Comparison of ENCODE assay signal across 21 mouse cellular contexts in genomic region chr1:55061772-55062171, GRCm38 (mm10).
"Had no signal": no experiment of that assay in that cellular context is flagged by ENCODE, and none has a peak within 500 bp of the region (broad histone marks: within the 10 kb centered on the region; RNA-seq: fewer than 3 reads in every experiment).

No protein-coding gene starts in this region.

- H3K4me1 ChIP-seq: kidney, embryonic 15.5 days; limb, embryonic 10.5 days; limb, embryonic 13.5 days; midbrain, embryonic 10.5 days; neural tube, embryonic 13.5 days; stomach, embryonic 15.5 days had no signal

- H3K9ac ChIP-seq: kidney, embryonic 15.5 days; limb, embryonic 13.5 days; lung, embryonic 14.5 days; midbrain, embryonic 13.5 days; neural tube, embryonic 13.5 days; stomach, embryonic 15.5 days had no signal

- H3K27ac ChIP-seq: kidney, embryonic 15.5 days; limb, embryonic 10.5 days; limb, embryonic 13.5 days; midbrain, embryonic 10.5 days; midbrain, embryonic 13.5 days; neural tube, embryonic 13.5 days; stomach, embryonic 15.5 days had no signal

- ATAC-seq: intestine, postnatal 0 days; midbrain, embryonic 13.5 days; midbrain, embryonic 16.5 days had no signal

- H3K4me2 ChIP-seq: kidney, embryonic 15.5 days; limb, embryonic 13.5 days; lung, embryonic 14.5 days; midbrain, embryonic 13.5 days; neural tube, embryonic 13.5 days; stomach, embryonic 15.5 days had no signal

- H3K27me3 ChIP-seq: kidney, embryonic 15.5 days; limb, embryonic 13.5 days; megakaryocyte, embryonic 14.5 days; midbrain, embryonic 13.5 days; neural tube, embryonic 13.5 days; stomach, embryonic 15.5 days had no signal

- H3K4me3 ChIP-seq: kidney, embryonic 15.5 days; limb, embryonic 10.5 days; limb, embryonic 13.5 days; megakaryocyte, embryonic 14.5 days; midbrain, embryonic 10.5 days; midbrain, embryonic 13.5 days; myocyte; neural tube, embryonic 13.5 days; stomach, embryonic 15.5 days had no signal

- H3K9me3 ChIP-seq: kidney, embryonic 15.5 days; limb, embryonic 10.5 days; limb, embryonic 13.5 days; megakaryocyte, embryonic 14.5 days; midbrain, embryonic 10.5 days; midbrain, embryonic 13.5 days; neural tube, embryonic 13.5 days; stomach, embryonic 15.5 days had no signal

- DNase-seq: kidney, adult 8-10 months; kidney, postnatal 10 days; kidney, postnatal 36 days; lung, embryonic 14.5 days; lung, postnatal 10 days; lung, postnatal 36 days; retina, postnatal 1 day; right cerebral cortex, postnatal 25 days; spleen, adult 18-20 months; thymus, postnatal 25 days had no signal
